ENCODE assay signal across 8 mouse cellular contexts in genomic region chr7:115216838-115217237, GRCm38 (mm10).
DNase-seq lines count a peak whose midpoint lies in the region; ATAC-seq lines count a peak whose summit lies in the region.

No protein-coding gene starts in this region.

- H3K9ac ChIP-seq in intestine, embryonic 16.5 days (ENCODE audit: low read depth, low read length), result no peak overlapping the region

- H3K27me3 ChIP-seq in intestine, embryonic 16.5 days (replicated peaks; ENCODE audit: control insufficient read depth, insufficient read depth, low read length), result no peaks in the 10 kb centered on the region
- peaks cover 19% of the 10 kb centered on the region for H3K27me3 ChIP-seq in midbrain, embryonic 10.5 days (ENCODE audit: low read depth, poor library complexity, severe bottlenecking)

- intact Hi-C loops in left cerebral cortex, postnatal 25 days (cut with DNase I), result loop anchor here (2.0 to 10.0 kb wide), 2 partner anchors 150 to 292 kb away; no protein-coding TSS in a partner anchor

- peak overlapping the region; percentile 68 for H3K4me2 ChIP-seq in intestine, embryonic 16.5 days (ENCODE audit: low read depth, low read length)

- H3K36me3 ChIP-seq in intestine, embryonic 16.5 days (ENCODE audit: control insufficient read depth, insufficient read depth, low read length), result no peaks in the 10 kb centered on the region
- H3K36me3 ChIP-seq in midbrain, embryonic 10.5 days, result no peaks in the 10 kb centered on the region

- H3K27ac ChIP-seq in intestine, embryonic 16.5 days (ENCODE audit: low read length), result no peak overlapping the region
- peak overlapping the region; percentile 85 for H3K27ac ChIP-seq in midbrain, embryonic 10.5 days (replicated peaks)

- WGBS in intestine, embryonic 16.5 days, result 1% methylated on average over 13 of the region's 13 CpGs
- WGBS in midbrain, embryonic 10.5 days, result under 1% methylated on average over 11 of the region's 13 CpGs

- H3K4me1 ChIP-seq in intestine, embryonic 16.5 days (ENCODE audit: control insufficient read depth, insufficient read depth, low read length), result 0 out of 2 replicates have a peak, but pooled peaks cover 5% of the 10 kb centered on the region
- H3K4me1 ChIP-seq in midbrain, embryonic 10.5 days, result peaks cover 32% of the 10 kb centered on the region

- no peaks in the 10 kb centered on the region for H3K9me3 ChIP-seq in intestine, embryonic 16.5 days (ENCODE audit: control insufficient read depth, low read length)
- no peaks in the 10 kb centered on the region for H3K9me3 ChIP-seq in midbrain, embryonic 10.5 days (replicated peaks)

- H3K4me3 ChIP-seq in intestine, embryonic 16.5 days (ENCODE audit: low read length), result peak overlapping the region; percentile 35
- H3K4me3 ChIP-seq in midbrain, embryonic 10.5 days, result peak overlapping the region; percentile 49

- peak; percentile 82 for DNase-seq in adrenal gland, adult 2 months
- peak; percentile 85 for DNase-seq in embryo, embryonic 11.5 days (ENCODE audit: low read depth, low spot score)
- peak; percentile 82 to 91 for DNase-seq in gastrocnemius, postnatal 4 days (ENCODE audit: low spot score in 2 of 2)
- DNase-seq in left cerebral cortex, postnatal 25 days (ENCODE audit: low spot score in 2 of 2), result peak; percentile 84 to 88
- DNase-seq in midbrain, embryonic 10.5 days (ENCODE audit: low spot score), result peak; percentile 88
- DNase-seq in right cerebral cortex, postnatal 4 days, result peak; percentile 76
- peak; percentile 90 for DNase-seq in yolk sac, embryonic 10.5 days (ENCODE audit: low spot score)

- peak; percentile 97 for ATAC-seq in intestine, embryonic 16.5 days
